Mouse (Mus musculus): ENCODE data around the gene Tns4.

- TF ChIP-seq CTCF (IDR thresholded peaks at IDR 0.05; ENCODE audit: extremely low read depth, insufficient read depth, low read length): no peak
- TF ChIP-seq POLR2A (IDR thresholded peaks at IDR 0.05; ENCODE audit: extremely low read depth, insufficient read depth, low read length): no peak
Measured at GRCm38 (mm10) chr11:99121218-99121631, 32.1 kb upstream of the Tns4 start.
